Mouse (Mus musculus) ES-Bruce4 (cell line): ENCODE measurements around the gene Galnt12. TPM values are rescaled to one million over a fixed set of nuclear protein-coding genes. Genes with fewer than 3 reads are reported as not detected.

Experiments
- H3K27ac ChIP-seq: 2 replicates; pipeline ENCODE4 v1.5.1; 2012; ENCODE audit warnings: low read length, inconsistent platforms; ENCODE audit not compliant: insufficient read depth
- H3K27me3 ChIP-seq: 2 replicates; pipeline ENCODE4 v1.6.1; 2012; ENCODE audit warnings: mild to moderate bottlenecking, low read length, inconsistent platforms; ENCODE audit not compliant: control insufficient read depth, poor library complexity, insufficient read depth, severe bottlenecking
- H3K36me3 ChIP-seq: 2 replicates; pipeline ENCODE4 v1.6.1; 2012; ENCODE audit warnings: inconsistent platforms, mild to moderate bottlenecking, low read length, moderate library complexity; ENCODE audit not compliant: control insufficient read depth, poor library complexity, insufficient read depth, severe bottlenecking
- H3K4me1 ChIP-seq: one replicate; pipeline ENCODE4 v1.8.1; 2011; ENCODE audit warnings: low read length; ENCODE audit not compliant: control insufficient read depth, insufficient read depth
- H3K4me3 ChIP-seq: 2 replicates; pipeline ENCODE4 v1.5.1; 2011; ENCODE audit warnings: low read depth, mild to moderate bottlenecking, low read length
- H3K9ac ChIP-seq: 2 replicates; pipeline ENCODE4 v1.6.1; 2012; ENCODE audit warnings: low read depth, mild to moderate bottlenecking, inconsistent platforms; ENCODE audit not compliant: poor library complexity, severe bottlenecking
- H3K9me3 ChIP-seq: replicated peaks from 2 replicates; pipeline ENCODE4 v1.6.1; 2012; ENCODE audit warnings: mild to moderate bottlenecking, low read length, inconsistent platforms; ENCODE audit not compliant: control insufficient read depth, poor library complexity, insufficient read depth, severe bottlenecking
- CTCF ChIP-seq: IDR thresholded peaks from one replicate; pipeline ENCODE4 v1.8.1; 2011; ENCODE audit warnings: low read depth, low read length
- EP300 ChIP-seq: IDR thresholded peaks from 2 replicates; pipeline ENCODE4 v1.6.1; 2011; ENCODE audit warnings: low read depth, low read length; ENCODE audit not compliant: insufficient read depth
- POLR2A ChIP-seq: IDR thresholded peaks from one replicate; pipeline ENCODE4 v1.8.1; 2011; ENCODE audit warnings: low read length; ENCODE audit not compliant: insufficient read depth
- polyA plus RNA-seq: library from polyadenylated mRNA; stranded (reverse); fragments of >200 nt; gene quantifications from 2 replicates; pipeline ENCODE4 v1.2.4, GENCODE M21; 2011; ENCODE audit warnings: low read depth; ENCODE audit not compliant: missing spikeins, insufficient read depth, insufficient read length

The Galnt12 gene
- polyA plus RNA-seq, 1 experiment, result 4.9 TPM

GRCm38 (mm10) chr4:47088671-47089070 lies 3.0 kb upstream of the Galnt12 start:
- Histone ChIP-seq H3K9ac (no peak overlapping the region), H3K9me3 (no peaks in the 10 kb centered on the region), H3K27me3 (peaks cover 4% of the 10 kb centered on the region; the same call in 1 of the 2 replicates), H3K4me1 (no peaks in the 10 kb centered on the region), H3K4me3 (no peak overlapping the region), H3K36me3 (no peaks in the 10 kb centered on the region), H3K27ac (no peak overlapping the region)
- TF ChIP-seq POLR2A, result no peak
- TF ChIP-seq EP300, result no peak
- no peak for TF ChIP-seq CTCF

DNA sequence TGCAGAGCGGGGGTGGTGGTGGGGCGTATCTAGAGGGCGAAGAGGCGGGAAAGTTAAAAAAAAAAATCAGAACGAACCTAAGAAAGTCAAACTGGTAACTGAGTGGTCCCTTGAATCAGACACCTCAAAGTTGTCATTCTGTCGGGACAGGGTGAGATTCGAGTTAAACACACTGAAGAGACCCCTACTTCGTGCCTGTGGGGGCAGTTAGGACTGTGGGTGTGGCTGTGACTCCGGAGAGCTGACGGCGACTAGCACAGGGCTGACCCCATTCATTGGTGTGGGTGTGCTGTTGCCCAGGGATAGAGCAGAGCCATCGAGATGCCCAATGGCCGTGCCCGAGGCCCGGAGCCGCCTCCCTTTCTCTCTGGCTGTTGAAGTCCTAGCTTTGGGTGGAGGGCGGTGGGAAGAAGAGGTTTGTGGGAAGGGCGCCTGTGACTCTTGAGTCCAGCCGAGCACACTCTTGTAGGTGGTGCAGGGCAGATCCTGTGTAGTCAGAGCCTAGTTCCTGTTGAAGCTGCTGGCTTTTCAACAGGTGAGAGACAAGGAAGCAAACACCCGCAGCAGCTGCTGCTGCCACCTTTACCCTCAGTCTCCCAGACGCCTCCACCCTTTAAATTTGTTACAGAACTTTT lies 795 bp downstream of the Galnt12 start:
- peaks cover 2% of the 10 kb centered on the region for H3K4me1 ChIP-seq
- H3K27me3 ChIP-seq, result peaks cover 4% of the 10 kb centered on the region; the same call in 1 of the 2 replicates
- H3K27ac ChIP-seq, result no peak overlapping the region
- no peak for TF ChIP-seq POLR2A
- TF ChIP-seq CTCF, result no peak
- TF ChIP-seq EP300, result no peak
- H3K36me3 ChIP-seq, result no peaks in the 10 kb centered on the region
- peak overlapping the region; percentile 61 for H3K9ac ChIP-seq
- H3K9me3 ChIP-seq, result no peaks in the 10 kb centered on the region
- peak overlapping the region; percentile 60 for H3K4me3 ChIP-seq

- H3K9ac ChIP-seq, result no peak overlapping the region
- no peak overlapping the region for H3K4me3 ChIP-seq
- H3K4me1 ChIP-seq, result peaks cover 2% of the 10 kb centered on the region
- H3K27me3 ChIP-seq, result peaks cover 4% of the 10 kb centered on the region; the same call in 1 of the 2 replicates
- no peak overlapping the region for H3K27ac ChIP-seq
- no peaks in the 10 kb centered on the region for H3K36me3 ChIP-seq
- no peak for TF ChIP-seq CTCF
- TF ChIP-seq EP300, result no peak
- TF ChIP-seq POLR2A, result no peak
- H3K9me3 ChIP-seq, result no peaks in the 10 kb centered on the region
Observed at GRCm38 (mm10) chr4:47093161-47093560, 1.5 kb downstream of the Galnt12 start.

GRCm38 (mm10) chr4:47093647-47094046 lies 1.9 kb downstream of the Galnt12 start:
- H3K36me3 ChIP-seq, result no peaks in the 10 kb centered on the region
- no peak for TF ChIP-seq POLR2A
- TF ChIP-seq EP300, result no peak
- TF ChIP-seq CTCF, result no peak
- no peak overlapping the region for H3K4me3 ChIP-seq
- no peak overlapping the region for H3K9ac ChIP-seq
- H3K9me3 ChIP-seq, result 0 out of 2 replicates have a peak, but pooled peaks cover under 1% of the 10 kb centered on the region
- no peak overlapping the region for H3K27ac ChIP-seq
- peaks cover 2% of the 10 kb centered on the region for H3K4me1 ChIP-seq
- H3K27me3 ChIP-seq, result peaks cover 4% of the 10 kb centered on the region; the same call in 1 of the 2 replicates

DNA sequence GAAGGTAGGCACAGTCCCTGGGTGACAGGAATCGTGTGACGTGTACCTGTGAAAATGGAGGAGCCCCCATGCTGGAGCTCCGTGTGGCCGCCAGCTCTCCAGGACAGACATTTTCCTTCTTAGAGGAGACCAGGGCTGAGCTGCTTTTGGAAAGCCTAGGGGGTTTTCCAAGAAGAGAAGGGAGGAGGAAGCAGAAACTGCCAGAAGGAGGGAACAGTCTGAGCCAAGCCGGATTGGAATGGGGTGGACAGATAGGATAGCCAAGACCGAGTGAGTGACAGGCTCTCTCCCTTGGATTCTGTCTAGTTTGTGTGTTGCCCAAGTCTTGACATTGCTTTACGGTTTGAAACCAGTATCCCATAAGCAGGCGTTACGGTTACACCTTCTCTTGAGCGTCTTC lies 11.9 kb downstream of the Galnt12 start:
- no peaks in the 10 kb centered on the region for H3K27me3 ChIP-seq

DNA sequence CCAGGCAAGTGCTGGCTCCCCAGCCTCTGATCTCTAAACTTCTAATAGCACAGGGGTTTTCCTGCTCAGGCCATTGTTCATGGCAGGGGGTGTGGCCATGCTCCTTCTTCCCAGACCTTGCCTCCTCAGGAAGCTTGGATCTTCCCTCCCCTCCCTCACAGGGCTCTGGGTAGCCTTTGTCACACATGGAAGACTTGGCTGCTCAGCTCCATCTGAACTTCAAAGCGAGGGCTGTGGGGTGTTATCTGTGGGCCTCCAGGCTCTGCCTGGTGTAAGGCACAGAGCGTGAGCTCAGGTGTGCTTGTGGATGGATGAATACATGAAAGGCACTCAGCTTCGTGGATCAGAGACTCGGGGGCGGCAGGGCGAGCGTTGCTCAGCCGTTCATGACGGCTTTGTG lies 20.2 kb downstream of the Galnt12 start:
- Histone ChIP-seq H3K27me3 (no peaks in the 10 kb centered on the region), H3K9ac (no peak overlapping the region), H3K36me3 (no peaks in the 10 kb centered on the region), H3K4me3 (no peak overlapping the region), H3K9me3 (no peaks in the 10 kb centered on the region), H3K27ac (no peak overlapping the region), H3K4me1 (no peaks in the 10 kb centered on the region)
- TF ChIP-seq CTCF (no peak), POLR2A (no peak), EP300 (no peak)

More for the DNA sequence above, 11.9 kb downstream of the Galnt12 start:
- TF ChIP-seq CTCF, result no peak
- no peak for TF ChIP-seq EP300
- Histone ChIP-seq H3K4me1 (no peaks in the 10 kb centered on the region), H3K9me3 (peaks cover 2% of the 10 kb centered on the region; the same call in 1 of the 2 replicates), H3K4me3 (no peak overlapping the region), H3K27ac (no peak overlapping the region), H3K9ac (no peak overlapping the region), H3K36me3 (no peaks in the 10 kb centered on the region)
